Mouse (Mus musculus) left cerebral cortex, postnatal 4 days (tissue): ENCODE measurements around the gene Hcls1. TPM values are rescaled to one million over a fixed set of nuclear protein-coding genes. Genes with fewer than 3 reads are reported as not detected.

Experiments
- DNase-seq: peaks from one replicate; pipeline ENCODE4 v3.0.0-alpha.2; 2022
- intact Hi-C: fragments of 180-260 bp; cut with DNase I; formaldehyde crosslinking; loops from one replicate; pipeline ENCODE4 v1.15.1; 2025
- total RNA-seq, 2 experiments: library from RNA; stranded (reverse); gene quantifications; 2 replicates each; pipeline ENCODE4 v1.2.3; 2021

Gene Hcls1
- total RNA-seq, 2 experiments from 2014 or later: 2.0 to 2.3 TPM

DNA sequence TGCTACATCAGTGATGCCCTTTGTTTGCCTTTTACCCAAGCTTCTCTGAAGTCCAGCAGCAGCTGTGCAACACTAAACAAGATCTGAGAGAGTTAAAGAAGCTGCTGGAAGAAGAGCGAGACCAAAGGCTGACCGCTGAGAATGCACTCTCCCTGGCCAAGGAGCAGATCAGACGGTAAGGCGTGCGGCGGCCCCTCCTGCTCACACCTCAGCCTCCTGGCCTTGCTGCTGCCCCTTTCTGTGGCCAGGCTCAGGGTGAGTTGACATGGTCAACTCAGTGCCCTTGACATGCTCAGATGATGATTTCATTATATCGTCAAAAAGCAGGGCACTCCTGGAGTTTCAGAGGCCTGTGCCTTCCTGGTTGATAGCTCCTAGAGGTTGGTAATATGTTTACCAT, 5.6 kb upstream of the Hcls1 start:
- no peak for DNase-seq
- intact Hi-C loops: no loop called here

DNA sequence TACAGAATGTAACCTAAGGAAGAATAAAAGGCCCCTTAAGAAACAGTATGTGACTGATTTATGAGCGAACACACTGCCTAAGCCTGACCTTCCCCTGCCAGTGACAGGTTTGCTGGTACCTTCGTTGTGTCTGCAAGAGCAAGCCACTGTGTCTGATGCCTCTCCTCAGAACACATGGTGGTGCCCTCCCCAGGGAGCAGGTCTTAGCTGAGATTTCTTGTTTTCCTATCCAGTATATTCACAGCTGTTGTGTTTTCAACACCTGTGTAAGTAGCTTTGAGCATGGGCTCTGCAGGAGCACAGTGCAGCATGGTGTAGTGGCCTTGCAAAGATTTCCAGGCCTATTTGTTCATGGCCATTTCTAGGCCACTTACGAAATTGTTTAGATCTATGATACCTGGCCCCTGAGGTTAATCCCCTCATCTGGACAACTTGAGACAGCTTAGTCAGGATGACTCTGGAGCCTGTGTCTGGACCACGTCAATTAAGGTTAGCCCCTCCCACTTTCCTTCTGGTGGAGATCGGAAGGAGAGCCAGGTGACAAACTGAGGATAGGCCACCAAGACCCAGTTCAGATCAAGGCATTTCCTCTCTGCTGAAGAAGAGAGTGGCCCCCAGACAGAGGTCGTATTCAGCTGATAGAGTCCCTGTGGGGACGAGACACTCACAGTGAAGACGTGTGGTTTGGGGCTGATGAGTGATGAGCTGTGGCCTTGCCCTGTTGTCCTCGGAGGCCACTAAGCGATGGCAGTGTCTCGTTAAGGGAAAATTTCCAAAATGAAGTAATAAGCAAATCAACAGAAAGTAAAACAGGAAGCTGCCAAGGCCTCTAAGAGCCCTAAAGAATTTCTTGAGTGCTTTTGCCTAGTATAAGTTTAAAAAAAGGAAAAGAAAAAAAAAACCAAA, 4.3 kb upstream of the Hcls1 start:
- no peak for DNase-seq
- intact Hi-C loops: no loop called here

DNA sequence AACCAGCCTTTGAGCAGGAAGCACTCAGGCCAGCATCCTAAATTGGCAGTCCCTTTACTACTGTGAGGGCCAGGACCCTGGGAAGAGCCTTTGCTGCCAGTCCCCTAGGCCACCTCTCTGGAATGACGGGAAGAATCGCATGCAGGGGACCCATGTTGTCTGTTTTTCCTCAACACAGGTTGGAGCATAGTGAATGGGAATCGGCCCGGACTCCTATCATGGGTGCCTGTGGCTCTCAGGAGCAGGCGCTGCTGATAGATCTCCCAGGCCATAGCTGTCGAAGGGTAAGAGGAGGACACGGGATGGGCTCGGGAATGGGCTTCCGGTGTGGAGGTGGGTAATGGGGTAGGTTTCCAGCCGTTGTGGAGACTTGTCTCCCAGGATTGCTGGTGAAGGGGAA, 3.4 kb upstream of the Hcls1 start:
- intact Hi-C loops: no loop called here
- DNase-seq: no peak

DNA sequence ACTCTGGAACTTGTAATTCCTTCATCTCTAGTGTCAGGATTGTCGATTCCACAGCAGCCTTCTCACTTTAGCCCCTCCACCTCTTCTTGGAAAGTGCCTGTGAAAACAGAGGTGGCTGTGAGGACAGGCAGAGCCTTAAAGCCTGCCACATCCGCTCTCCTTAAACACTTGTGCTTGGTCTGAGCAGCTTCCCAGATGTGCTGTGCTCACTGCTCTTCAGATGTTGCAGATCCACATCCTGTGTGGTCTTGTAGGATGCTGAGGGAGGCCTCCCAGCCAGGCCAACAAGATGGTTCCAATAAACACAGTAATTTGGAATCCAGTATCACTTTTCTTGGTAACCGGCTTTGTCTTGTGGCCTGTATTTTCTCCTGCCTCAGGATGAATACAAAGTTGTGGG, 2.8 kb upstream of the Hcls1 start:
- intact Hi-C loops: no loop called here
- no peak for DNase-seq

DNA sequence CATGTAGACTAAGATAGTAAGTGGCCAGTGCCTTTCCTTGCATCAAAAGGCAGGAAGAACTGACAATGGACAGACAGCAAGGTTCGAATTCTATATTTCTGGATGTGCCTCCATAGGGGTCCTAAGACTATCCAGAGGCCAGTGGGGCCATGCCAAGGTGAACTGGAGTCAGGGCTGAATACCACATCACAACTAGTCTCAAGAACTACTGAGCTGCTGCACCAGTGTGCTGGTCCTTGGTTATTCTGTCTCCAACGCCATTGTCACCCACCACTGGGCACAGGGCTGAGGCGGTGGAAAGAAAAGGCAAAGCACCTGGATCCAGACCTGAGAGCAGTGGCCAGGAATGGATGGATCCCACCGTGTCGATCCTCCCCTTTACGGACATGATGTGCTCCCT, 2.2 kb upstream of the Hcls1 start:
- no peak for DNase-seq
- intact Hi-C loops: no loop called here

DNA sequence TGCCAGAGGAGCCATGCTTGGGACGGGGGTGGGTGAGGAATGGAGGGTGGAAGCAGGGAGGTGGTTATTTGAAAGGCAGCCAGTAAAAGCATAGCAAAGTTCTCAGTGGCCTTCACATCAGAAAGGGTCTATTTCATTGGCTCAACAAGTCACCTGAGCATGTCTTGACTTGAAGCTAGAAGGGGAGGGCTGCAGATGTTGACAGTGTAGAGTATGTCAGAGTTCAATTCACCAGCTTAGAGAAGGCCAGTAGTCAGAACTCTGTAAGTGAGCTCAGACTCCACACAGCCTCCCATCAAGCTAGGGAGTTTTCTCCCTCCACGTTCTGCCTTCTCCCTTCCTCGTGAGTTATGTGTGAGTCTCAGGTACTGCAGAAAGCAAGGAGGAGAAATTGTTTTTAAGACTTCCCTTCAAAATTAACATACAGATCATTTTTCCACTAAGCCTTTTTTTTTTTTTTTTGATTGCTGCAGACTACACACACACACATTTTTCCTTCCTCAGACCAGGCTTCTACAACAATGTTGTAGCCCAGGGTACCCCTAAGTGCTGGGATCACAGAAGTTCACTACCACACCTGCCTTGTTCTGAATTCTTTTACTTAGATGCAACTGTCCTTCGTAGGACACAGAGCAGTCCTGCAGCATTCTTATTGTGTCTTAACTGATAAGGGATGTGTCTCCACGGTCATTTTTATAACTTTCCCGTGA, 497 bp upstream of the Hcls1 start:
- intact Hi-C loops: no loop called here
- DNase-seq: no peak

DNA sequence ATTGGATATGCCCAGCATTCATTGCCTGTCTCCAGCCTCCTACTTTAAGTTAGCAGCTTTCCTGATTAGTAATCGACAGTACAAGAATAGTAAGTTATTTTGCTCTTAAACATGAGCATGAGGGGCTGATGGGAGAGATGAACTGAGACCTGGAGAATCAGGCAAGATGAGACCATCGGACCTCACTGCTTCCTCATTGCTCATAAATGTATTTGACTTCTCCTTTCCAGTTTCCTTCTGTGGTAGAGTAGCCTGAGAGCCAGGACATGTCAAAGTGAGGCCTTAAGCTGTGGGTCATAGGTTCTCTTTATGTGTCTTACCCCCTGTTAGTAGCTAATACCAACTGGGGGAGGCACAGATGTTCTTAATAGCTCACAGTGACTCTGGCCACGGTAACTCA, 1.0 kb downstream of the Hcls1 start:
- no peak for DNase-seq
- intact Hi-C loops: no loop called here

DNA sequence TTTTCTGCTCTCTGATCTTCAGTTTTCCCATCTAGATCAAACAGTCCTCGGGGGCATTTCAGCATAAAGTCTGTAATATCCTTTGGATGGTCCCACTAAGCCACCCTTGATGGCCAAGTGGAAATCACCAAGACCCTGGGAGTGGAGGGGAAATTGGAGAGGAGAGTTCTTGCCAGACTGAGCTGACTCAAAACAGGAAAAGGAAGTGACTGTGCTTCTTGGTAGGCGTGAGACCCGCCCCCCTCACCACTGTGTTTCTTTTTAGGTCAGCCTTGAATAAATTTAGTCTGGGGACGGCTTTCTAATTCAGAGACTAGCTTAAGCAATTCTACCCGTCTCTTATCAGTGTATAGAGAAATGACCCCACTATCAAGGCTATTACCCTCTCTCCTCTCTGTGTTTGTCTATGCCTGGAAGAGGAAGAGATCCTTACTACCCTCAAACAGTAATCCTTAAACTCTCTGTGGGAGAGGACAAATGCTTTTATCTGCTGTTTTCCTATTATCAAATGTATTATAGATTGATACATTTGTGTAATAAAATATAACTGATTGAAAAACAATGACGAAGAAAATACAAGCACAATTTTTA, 6.4 kb downstream of the Hcls1 start:
- no peak for DNase-seq
- intact Hi-C loops: no loop called here

DNA sequence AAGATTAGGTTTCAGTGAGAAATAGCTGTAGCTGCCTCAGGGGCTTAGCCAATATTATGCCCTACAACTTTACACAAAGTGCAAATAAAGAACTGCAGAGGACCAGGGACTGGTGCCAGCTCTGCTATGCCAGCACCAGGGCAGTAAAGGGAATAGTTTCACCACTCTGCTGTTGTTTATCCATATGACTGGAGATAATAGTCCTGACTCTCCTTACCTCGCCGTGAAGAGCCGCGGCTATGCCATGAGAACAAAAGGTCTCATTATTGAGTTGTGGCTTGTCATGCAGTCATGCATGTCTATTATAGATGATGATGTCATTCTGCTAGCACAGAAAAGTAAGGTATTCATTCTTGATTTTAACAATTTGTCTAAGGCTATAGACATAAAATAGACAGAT, 7.1 kb downstream of the Hcls1 start:
- DNase-seq: no peak
- intact Hi-C loops: no loop called here

DNA sequence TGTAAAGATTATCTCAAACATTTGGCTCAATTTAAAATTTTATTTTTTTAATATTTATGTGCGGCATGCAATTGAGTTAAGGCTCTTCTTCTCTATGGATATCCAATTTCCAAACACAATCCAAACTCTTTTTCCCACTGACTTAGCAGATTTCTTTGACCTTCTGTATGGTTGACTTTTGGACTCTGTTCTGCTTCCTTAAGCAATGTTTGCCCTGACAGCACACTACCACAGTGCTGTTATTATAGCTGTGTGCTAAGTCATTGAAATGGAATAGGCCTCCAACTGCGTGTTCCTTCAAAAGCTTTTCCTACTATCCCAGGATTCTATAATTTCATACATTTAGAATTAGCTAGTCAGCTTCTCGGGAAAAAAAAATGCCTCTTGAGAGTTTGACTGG, 8.8 kb downstream of the Hcls1 start:
- intact Hi-C loops: no loop called here
- no peak for DNase-seq

DNA sequence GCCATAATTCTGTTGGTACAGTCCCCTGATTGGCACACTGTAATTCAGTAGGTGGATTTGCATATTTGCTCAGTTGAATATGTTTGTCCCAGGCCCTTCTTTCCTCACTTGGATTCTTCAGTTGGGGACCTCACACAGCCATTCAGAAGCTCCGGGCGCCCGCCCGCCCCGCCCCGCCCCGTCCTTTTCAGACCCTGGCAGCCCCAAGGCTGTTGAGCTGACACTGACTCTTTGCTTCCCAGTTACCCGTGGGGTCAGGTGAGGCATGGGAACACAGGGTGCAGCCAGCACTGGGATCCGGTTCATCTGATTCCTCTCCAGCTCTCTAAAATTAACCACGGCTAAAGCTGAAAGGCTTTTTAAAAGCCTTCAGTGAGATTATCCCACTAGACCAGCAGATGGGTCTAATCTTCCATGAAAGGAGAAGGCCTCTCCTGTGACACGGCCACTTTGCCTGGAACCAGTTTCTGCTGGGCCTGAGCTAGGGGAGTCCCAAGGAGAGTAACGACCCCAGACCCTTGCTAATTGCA, 10.2 kb downstream of the Hcls1 start:
- DNase-seq: peak; percentile 18
- intact Hi-C loops: no loop called here

DNA sequence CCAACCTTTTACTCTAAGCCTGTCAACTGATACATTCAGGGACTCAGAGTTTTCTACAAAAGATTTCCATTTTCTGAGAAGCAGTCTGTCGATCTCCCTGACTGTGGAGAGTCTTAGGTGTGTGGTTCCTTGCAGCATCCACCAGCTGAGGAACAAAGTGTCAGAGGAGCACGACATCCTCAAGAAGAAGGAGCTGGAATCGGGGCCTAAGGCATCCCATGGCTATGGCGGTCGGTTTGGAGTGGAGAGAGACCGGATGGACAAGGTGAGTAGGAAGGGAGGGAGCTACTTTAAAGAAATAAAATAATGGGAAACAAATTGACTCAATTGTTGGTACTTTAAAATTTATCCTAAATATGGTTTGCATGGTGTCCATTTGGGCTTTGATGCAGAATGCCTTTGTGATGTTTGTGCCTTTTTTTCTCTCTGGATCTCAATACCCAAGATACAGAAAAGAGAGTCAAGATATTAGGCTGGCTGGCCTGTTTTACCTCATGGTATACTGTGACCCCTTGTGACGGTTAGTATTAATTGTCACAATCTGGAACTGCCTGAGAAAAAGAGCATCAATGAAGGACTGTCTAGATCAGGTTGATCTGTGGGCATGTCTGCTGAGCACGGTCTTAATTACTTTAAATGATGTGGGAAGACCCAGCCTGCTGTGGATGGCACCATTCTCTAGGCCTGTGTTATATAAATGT, 11.8 kb downstream of the Hcls1 start:
- intact Hi-C loops: no loop called here
- DNase-seq: no peak

DNA sequence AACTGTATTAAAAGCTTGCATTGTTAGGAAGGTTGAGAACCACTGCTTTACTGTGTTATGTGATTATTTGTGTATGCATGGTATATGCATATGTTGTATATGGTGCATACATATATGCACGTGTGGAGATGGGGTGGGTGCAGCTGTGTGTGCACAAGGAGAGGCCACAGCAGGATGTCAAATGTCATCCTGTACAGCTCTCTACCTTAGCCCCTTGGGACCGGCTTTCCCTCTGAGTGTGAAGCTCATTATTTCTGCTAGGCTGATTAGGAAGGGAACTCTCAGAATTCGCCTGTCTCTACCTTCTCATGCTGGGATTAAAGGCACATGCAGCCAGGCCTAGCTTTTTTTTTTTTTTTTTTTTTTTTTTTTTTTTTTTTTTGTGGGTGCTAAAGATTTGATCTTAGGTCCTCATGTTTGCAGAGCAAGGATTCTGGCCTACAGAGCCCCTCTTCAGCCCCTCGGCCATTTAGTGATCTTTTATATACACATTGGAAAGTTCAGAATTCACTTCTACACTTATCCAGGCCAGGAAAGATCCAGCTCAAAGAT, 12.9 kb downstream of the Hcls1 start:
- intact Hi-C loops: no loop called here
- DNase-seq: no peak

DNA sequence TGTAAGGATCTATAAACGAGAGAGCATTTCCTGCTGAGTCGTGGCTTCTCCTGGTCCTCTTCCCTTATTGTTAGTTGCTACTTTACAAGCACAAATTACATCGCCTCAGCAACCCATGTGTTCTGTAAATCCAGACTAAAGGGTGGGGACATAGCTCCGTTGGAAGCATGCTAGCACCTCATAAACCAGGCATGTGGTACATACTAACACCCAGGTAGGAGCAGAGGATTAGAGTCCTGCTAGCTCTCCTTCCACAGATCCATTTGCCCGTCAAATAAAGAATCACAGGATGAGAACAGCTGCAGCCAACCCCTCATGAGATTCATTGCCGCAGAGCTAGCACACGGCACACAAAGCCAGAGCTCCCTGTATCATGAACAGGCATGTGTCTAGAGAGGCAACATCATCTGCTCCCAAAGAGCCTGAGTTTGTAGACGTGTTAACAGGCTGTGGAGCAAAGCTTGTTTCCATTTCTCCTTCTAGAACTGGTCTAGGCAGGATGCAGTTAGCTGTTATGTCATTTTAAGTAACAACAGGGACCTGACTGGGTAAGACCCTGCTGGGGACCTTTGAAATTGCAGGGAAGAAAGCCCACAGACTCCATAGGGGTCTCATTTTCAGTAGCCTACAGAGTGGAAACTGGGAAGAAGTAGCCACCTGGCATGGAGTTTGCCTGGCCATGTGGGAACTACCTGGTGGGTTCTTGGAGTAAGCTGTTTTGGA, 15.0 kb downstream of the Hcls1 start:
- intact Hi-C loops: no loop called here
- no peak for DNase-seq

DNA sequence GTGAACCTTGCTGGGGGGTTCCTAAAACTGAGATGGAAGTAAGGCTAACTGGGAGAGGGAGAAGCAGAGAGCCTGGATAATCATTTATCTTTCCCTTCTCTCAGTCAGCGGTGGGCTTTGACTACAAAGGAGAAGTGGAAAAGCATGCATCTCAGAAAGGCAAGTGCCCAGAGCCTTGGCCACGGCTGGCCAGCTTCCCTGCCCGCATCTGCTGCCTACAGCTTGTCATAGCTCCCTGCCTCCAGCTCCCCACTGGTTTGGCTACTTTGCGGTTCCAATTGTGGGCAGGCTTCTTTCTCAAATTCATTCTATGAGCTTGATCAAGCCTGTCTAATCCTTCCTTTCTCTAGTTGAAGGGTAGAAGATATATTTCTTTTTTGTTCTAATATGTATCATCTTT, 16.2 kb downstream of the Hcls1 start:
- intact Hi-C loops: no loop called here
- DNase-seq: peak; percentile 93

DNA sequence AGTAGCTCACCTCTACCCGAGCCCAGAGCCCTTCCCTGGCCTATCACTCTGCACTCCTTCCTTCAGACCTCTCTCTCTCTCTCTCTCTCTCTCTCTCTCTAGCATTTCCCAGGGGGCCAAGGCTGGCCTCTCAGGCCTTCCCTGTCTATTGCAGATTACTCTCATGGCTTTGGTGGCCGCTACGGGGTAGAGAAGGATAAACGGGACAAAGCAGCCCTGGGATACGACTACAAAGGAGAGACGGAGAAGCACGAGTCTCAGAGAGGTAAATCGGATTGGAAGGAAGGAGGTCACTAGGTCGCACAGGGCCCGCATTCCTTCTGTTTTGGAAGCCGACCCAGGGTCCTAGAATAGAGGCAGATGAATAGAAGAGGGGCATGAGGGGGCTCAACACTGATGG, 20.3 kb downstream of the Hcls1 start:
- intact Hi-C loops: no loop called here
- no peak for DNase-seq

DNA sequence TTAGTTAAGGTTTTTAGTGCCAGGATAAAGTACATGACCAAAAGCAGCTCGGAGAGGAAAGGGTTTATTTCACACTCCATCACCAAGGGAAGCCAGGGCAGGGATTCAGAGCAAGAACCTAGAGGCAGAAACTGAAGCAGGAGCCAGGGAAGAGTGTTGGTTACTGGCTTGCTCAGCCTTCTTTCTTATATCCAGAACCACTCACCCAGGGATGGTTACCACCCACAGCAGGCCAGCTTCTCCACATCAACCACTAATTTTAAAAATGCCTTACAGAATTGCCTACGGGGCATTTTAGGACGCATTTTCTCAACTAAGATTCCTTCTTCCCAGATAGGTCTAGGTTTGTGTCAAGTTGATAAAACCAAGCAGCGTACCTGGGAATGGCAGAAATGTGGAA, 28.6 kb downstream of the Hcls1 start:
- intact Hi-C loops: no loop called here
- no peak for DNase-seq

DNA sequence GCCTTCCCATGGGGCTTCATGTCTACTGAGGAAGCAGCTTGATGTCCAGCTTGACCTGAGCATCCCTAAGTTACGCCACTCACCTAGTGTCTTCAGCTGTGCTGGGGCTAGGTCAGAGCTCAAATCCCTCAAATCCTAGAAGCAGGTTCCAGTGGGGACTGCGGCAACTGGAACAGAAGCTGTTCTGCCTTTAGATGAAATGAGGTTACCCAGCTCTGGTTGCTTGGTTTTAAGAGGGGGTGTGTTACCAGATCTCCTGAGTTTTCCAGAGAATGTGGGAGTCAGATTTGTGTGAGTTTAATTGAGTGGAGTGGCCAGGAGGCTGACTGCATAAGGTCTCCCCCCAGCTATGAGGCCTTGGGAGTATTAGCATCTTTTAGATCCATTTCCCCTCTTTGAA, 44.3 kb downstream of the Hcls1 start:
- DNase-seq: no peak
- intact Hi-C loops: no loop called here

DNA sequence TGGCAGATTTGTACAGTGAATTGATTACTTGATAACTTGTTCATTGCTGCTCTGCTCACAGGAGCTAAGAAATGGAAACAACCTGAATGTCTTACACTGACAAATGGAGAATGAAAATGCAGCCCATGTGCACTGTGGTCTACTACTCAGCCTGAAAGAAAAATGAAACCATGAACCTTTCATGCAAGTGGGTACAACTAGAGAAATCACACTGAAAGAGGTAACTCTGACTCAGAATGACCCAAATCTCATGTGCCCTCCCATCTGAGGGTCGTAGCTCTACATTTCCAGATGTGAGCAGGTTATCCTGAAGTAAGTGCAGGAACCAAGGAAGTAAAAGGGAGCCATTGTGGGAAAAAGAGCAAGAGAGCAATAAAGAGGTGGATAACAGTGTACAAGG, 49.0 kb downstream of the Hcls1 start:
- intact Hi-C loops: no loop called here
- no peak for DNase-seq

DNA sequence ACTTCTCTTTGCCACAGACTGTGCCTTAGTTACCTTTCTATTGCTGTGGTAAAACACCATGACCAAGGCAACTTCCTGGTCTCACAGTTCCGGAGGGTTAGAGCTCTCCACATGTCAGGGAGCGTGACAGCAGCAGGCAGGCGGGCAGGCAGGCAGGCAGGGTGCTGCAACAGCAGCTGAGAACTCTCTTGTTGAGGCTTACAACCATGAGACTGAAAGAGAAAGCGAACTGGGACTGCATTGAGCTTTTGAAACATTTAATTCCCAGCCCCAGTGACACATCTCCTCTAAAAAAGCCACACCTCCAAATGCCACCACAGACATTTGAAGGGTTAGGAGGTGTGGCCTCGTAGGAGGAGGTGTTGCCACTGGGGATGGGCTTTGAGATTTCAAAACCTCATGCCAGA, 50.9 kb downstream of the Hcls1 start:
- DNase-seq: no peak
- intact Hi-C loops: no loop called here
